Mouse (Mus musculus): ENCODE measurements around the gene Sfxn3.

Sfxn3 gene

GRCm38 (mm10) chr19:45014981-45015402, 32.3 kb upstream of the Sfxn3 start:
- TF ChIP-seq GATA4 (IDR thresholded peaks at IDR 0.05; ENCODE audit: insufficient replicate concordance, low read length): no peak

- no peak for TF ChIP-seq GATA4 (IDR thresholded peaks at IDR 0.05; ENCODE audit: insufficient replicate concordance, low read length)
Measured at GRCm38 (mm10) chr19:45015518-45016281, 31.6 kb upstream of the Sfxn3 start.

GRCm38 (mm10) chr19:45016341-45017215, 30.7 kb upstream of the Sfxn3 start:
- TF ChIP-seq GATA4 (IDR thresholded peaks at IDR 0.05; ENCODE audit: insufficient replicate concordance, low read length): no peak

GRCm38 (mm10) chr19:45017216-45017771, 30.0 kb upstream of the Sfxn3 start:
- TF ChIP-seq GATA4 (IDR thresholded peaks at IDR 0.05; ENCODE audit: insufficient replicate concordance, low read length): no peak

GRCm38 (mm10) chr19:45017909-45018308, 29.4 kb upstream of the Sfxn3 start:
- TF ChIP-seq GATA4 (IDR thresholded peaks at IDR 0.05; ENCODE audit: insufficient replicate concordance, low read length): no peak

- no peak for TF ChIP-seq GATA4 (IDR thresholded peaks at IDR 0.05; ENCODE audit: insufficient replicate concordance, low read length)
Measured at GRCm38 (mm10) chr19:45018351-45018831, 28.9 kb upstream of the Sfxn3 start.

GRCm38 (mm10) chr19:45020348-45020747, 27.0 kb upstream of the Sfxn3 start:
- TF ChIP-seq GATA4 (IDR thresholded peaks at IDR 0.05; ENCODE audit: insufficient replicate concordance, low read length): no peak

- no peak for TF ChIP-seq GATA4 (IDR thresholded peaks at IDR 0.05; ENCODE audit: insufficient replicate concordance, low read length)
Measured at GRCm38 (mm10) chr19:45021362-45021761, 25.9 kb upstream of the Sfxn3 start.

GRCm38 (mm10) chr19:45023993-45024392, 23.3 kb upstream of the Sfxn3 start:
- TF ChIP-seq GATA4 (IDR thresholded peaks at IDR 0.05; ENCODE audit: insufficient replicate concordance, low read length): no peak

- TF ChIP-seq GATA4 (IDR thresholded peaks at IDR 0.05; ENCODE audit: insufficient replicate concordance, low read length): no peak
Measured at GRCm38 (mm10) chr19:45024775-45025174, 22.5 kb upstream of the Sfxn3 start.

GRCm38 (mm10) chr19:45025937-45026568, 21.2 kb upstream of the Sfxn3 start:
- no peak for TF ChIP-seq GATA4 (IDR thresholded peaks at IDR 0.05; ENCODE audit: insufficient replicate concordance, low read length)

GRCm38 (mm10) chr19:45026958-45027670, 20.2 kb upstream of the Sfxn3 start:
- no peak for TF ChIP-seq GATA4 (IDR thresholded peaks at IDR 0.05; ENCODE audit: insufficient replicate concordance, low read length)

- no peak for TF ChIP-seq GATA4 (IDR thresholded peaks at IDR 0.05; ENCODE audit: insufficient replicate concordance, low read length)
Measured at GRCm38 (mm10) chr19:45027848-45028247, 19.5 kb upstream of the Sfxn3 start.

GRCm38 (mm10) chr19:45028746-45029145, 18.6 kb upstream of the Sfxn3 start:
- no peak for TF ChIP-seq GATA4 (IDR thresholded peaks at IDR 0.05; ENCODE audit: insufficient replicate concordance, low read length)
